Mouse (Mus musculus) urinary bladder, postnatal 14 days (tissue): ENCODE data around the gene Sar1a.

Experiments used
- DNase-seq: peaks from one replicate; pipeline ENCODE4 v3.0.0; 2021; ENCODE audit warnings: low spot score

Gene Sar1a

DNA sequence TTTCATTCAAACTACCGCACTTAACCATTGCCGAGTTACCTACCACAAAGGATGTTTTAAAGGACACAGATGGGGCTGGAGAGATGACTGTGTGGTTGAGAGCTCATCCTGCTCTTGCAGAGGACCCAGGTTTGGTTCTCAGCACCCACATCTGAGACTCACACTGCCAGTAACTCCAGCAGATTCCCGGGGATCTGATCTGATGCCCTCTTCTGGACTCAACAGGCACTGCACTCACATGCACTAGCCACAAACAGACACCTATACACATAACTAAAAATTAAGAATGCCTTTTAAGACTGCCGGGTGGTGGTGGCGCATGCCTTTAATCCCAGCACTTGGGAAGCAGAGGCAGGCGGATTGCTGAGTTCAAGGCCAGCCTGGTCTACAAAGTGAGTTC is 50.1 kb downstream of the Sar1a start:
- no peak for DNase-seq

GRCm38 (mm10) chr10:61734377-61734776 is 54.3 kb downstream of the Sar1a start:
- DNase-seq, result no peak

DNA sequence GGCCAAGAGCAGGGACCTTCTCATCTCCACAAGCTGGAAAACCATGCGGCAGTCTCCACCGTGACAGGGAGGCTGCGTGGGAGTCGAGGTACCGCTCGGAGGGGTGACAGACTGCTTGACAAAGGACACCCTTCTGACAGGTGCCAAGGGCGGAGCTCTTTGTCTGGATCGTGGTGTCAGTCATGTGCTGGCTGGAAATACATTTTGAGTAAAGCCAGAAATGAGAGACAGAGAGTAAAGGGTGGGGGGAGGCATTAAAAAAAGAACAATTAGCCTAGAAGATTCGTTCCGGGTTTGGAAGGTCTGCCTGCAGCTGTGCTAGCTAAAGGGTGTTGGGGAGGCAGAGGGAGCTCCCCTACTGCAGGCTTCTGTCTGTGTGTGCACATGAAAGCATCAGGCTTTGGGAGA is 56.6 kb downstream of the Sar1a start:
- DNase-seq, result no peak

GRCm38 (mm10) chr10:61737537-61737936 is 57.4 kb downstream of the Sar1a start:
- DNase-seq, result no peak

- no peak for DNase-seq
These were observed 58.0 kb downstream of the Sar1a start for GRCm38 (mm10) chr10:61738126-61738525.

- no peak for DNase-seq
These were observed 61.2 kb downstream of the Sar1a start for GRCm38 (mm10) chr10:61741306-61741705.

DNA sequence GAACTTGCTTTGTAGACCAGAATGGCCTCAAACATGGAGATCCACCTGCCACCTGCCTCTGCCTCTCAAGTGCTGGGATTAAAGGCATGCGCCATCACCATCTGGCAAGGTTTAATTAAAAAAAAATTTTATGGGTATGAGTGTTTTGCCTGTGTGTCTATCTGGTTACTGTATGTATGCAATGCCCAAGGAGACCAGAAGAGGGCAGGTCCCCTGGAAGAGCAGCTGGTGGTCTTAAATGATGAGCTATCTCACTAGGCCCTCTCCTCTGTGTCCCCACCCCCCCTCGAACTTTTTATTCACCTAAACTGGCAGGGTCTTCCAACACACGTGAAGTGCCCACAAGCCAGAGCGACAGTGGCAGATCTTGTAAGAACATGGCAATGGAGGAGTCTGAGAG is 61.8 kb downstream of the Sar1a start:
- DNase-seq, result no peak

DNA sequence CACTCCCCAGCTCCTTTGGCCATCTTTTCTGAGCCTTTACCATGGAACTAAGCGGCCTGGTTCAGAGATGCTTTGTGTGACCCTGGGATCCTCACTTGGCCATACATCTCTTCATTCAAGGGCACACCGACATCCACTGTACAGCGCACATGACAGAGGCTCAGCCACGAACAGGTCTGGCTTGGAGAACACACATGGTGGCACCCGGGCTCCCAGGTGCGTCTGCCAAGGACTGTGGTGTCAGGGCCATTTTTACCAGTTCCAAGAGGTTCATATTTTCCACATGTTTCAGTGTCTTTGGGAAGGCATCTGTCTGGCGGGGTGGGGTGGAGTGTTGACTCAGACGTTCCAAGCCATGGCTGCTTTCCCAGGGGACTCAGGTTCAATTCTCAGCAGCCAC is 62.2 kb downstream of the Sar1a start:
- no peak for DNase-seq
